Mouse (Mus musculus) stomach, postnatal 0 days (tissue): ENCODE measurements at regions not wholly inside any gene's neighbourhood (a gene's known extent, or its start where the extent isn't known, plus 50 kb on each side); places are given as distances from the start of the nearest gene placed in this dataset.

Experiments used
- ATAC-seq: fragments of 200-750 bp; cut with Nextera tagmentation; 2 replicates; pipeline ENCODE4 v1.8.0; 2017; ENCODE audit not compliant: low FRiP score, low TSS enrichment
- DNase-seq: peaks from one replicate; pipeline ENCODE4 v3.0.0-alpha.2; 2016; ENCODE audit warnings: low spot score
- H3K27ac ChIP-seq: fragments of 300-500 bp; sonication (generic); replicated peaks from 2 replicates; pipeline ENCODE4 v1.5.1; 2014; ENCODE audit warnings: mild to moderate bottlenecking, control low read depth
- H3K27me3 ChIP-seq: fragments of 300-500 bp; sonication (generic); 2 replicates; pipeline ENCODE4 v1.6.1; 2014; ENCODE audit warnings: low read length; ENCODE audit not compliant: control insufficient read depth, insufficient read depth
- H3K36me3 ChIP-seq: fragments of 300-500 bp; sonication (generic); 2 replicates; pipeline ENCODE4 v1.6.1; 2014; ENCODE audit warnings: low read length, mixed read lengths; ENCODE audit not compliant: control insufficient read depth, insufficient read depth
- H3K4me1 ChIP-seq: fragments of 300-500 bp; sonication (generic); replicated peaks from 2 replicates; pipeline ENCODE4 v1.6.1; 2014; ENCODE audit warnings: antibody characterized with exemption; ENCODE audit not compliant: control insufficient read depth, insufficient read depth
- H3K4me2 ChIP-seq: fragments of 300-500 bp; sonication (generic); replicated peaks from 2 replicates; pipeline ENCODE4 v1.6.1; 2014; ENCODE audit warnings: low read depth, mild to moderate bottlenecking, control low read depth, moderate library complexity
- H3K4me3 ChIP-seq: fragments of 300-500 bp; sonication (generic); 2 replicates; pipeline ENCODE4 v1.5.1; 2014; ENCODE audit warnings: low read depth, low read length, control low read depth
- H3K9ac ChIP-seq: fragments of 300-500 bp; sonication (generic); 2 replicates; pipeline ENCODE4 v1.6.1; 2014; ENCODE audit warnings: mild to moderate bottlenecking, low read length, control low read depth, mixed read lengths
- H3K9me3 ChIP-seq: fragments of 300-500 bp; sonication (generic); 2 replicates; pipeline ENCODE4 v1.6.1; 2016; ENCODE audit warnings: low read length; ENCODE audit not compliant: control insufficient read depth
- CTCF ChIP-seq: IDR thresholded peaks from 2 replicates; pipeline ENCODE4 v1.5.1; 2016; ENCODE audit warnings: antibody characterized with exemption, low read depth, mild to moderate bottlenecking, moderate library complexity
- EP300 ChIP-seq: optimal IDR thresholded peaks from 2 replicates; pipeline ENCODE3; 2016; ENCODE audit warnings: antibody characterized with exemption
- WGBS: fragments of 180-500 bp; shearing (Covaris S2); extraction: QIAGEN DNeasy Blood & Tissue Kit; methylation state at CpG from one replicate; pipeline ENCODE4 v1.1.7; 2014; 5-methylcytosine and 5-hydroxymethylcytosine counted together

DNA sequence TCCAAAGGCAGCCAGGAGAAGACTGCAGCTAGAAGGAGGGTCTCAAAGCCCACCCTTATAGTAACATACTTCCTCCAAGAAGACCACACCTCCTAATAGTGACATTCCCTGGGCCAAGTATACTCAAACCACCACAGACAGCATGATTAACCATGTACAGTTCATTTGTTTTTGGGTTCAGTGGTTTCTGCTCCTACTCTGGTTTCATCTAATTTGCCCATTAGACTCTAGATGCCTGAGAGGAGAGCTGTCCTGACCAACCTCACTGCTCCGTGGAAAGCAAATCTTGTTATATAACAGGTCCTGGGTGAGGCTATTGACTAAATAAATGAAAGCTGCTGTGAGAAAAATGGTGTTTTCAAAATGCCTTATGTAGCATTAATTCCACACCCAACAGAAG, 272.2 kb downstream of the Hace1 start:
- ATAC-seq, result no peak
- 71% methylated on average over 1 of the region's 1 CpGs for WGBS

DNA sequence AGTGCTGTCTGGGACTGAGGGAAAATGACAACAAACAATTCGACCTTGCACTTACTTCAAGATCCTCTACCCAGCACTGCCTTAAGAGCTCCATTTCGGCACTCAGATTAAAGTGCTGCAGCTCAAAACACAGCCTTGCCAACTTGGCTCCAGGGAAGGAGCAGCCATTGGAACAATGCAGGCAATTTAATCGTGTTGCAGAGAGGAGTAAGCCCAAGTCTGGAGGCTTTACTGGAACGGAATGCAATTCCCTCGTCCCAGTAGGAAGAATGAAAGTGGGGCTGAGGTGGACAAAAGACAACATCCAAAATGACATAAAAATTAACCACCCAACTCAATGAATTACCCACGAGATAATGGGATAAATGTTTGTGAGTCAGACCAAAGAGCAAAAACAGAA, 273.0 kb downstream of the Hace1 start:
- Histone ChIP-seq H3K27ac (no peak overlapping the region), H3K9me3 (no peaks in the 10 kb centered on the region), H3K4me3 (no peak overlapping the region), H3K36me3 (no peaks in the 10 kb centered on the region), H3K4me1 (no peaks in the 10 kb centered on the region), H3K4me2 (no peak overlapping the region), H3K27me3 (no peaks in the 10 kb centered on the region), H3K9ac (no peak overlapping the region)
- ATAC-seq (no peak), DNase-seq (no peak)
- WGBS, result 58% methylated on average over 6 of the region's 6 CpGs
- no peak for TF ChIP-seq EP300
- TF ChIP-seq CTCF, result no peak

More for the DNA sequence above, 272.2 kb downstream of the Hace1 start:
- Histone ChIP-seq H3K36me3 (no peaks in the 10 kb centered on the region), H3K27ac (no peak overlapping the region), H3K4me3 (no peak overlapping the region), H3K9me3 (no peaks in the 10 kb centered on the region), H3K27me3 (no peaks in the 10 kb centered on the region), H3K4me2 (no peak overlapping the region), H3K9ac (no peak overlapping the region), H3K4me1 (no peaks in the 10 kb centered on the region)
- no peak for TF ChIP-seq CTCF
- TF ChIP-seq EP300, result no peak
- no peak for DNase-seq

DNA sequence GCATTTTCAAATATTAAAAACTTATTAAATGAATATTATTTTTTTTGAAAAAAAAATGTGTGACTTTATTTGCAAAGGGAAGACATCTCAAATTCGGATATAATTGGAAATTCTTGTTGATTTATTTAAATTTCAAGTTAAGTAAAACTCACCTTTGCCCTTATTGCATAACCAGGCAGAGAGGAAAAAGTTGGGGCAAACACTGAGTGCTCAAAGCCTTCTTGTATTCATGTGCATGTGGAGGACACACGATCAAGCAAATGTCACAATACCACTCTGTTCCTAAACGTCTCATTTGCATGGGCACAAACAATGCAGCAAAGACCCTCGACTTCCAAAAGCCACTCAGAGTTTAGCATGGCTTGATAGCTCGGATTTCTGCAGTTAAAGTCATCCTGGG, 275.1 kb downstream of the Hace1 start:
- 66% methylated on average over 5 of the region's 5 CpGs for whole genome bisulfite sequencing
- no peak for DNase-seq
- Histone ChIP-seq H3K27ac (no peak overlapping the region), H3K9me3 (no peaks in the 10 kb centered on the region), H3K36me3 (no peaks in the 10 kb centered on the region), H3K4me1 (no peaks in the 10 kb centered on the region), H3K4me3 (no peak overlapping the region), H3K9ac (no peak overlapping the region), H3K27me3 (no peaks in the 10 kb centered on the region), H3K4me2 (no peak overlapping the region)
- TF ChIP-seq EP300, result no peak
- no peak for TF ChIP-seq CTCF
- no peak for ATAC-seq

DNA sequence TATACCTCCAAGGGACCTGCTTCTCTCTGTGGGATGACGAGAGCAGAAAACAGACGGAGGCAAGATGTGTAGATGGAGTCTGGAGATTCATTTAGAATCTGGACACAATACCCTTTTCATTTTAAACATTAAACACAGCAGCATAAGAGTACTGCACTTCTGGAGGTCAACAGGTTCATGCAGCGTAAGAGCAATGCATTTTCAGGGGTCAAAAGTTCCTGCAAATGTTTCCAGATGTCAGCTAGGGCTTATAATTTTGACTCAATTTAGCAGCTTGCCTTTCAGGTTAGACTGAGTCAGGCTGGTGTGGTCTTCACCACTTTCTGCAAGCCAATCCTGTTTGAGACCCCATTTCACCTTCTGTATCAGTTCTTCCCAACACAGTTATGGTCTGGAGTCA, 277.9 kb downstream of the Hace1 start:
- ATAC-seq (no peak), DNase-seq (no peak)
- no peaks in the 10 kb centered on the region for H3K9me3 ChIP-seq
- H3K4me3 ChIP-seq, result no peak overlapping the region
- H3K9ac ChIP-seq, result no peak overlapping the region
- no peak for TF ChIP-seq CTCF
- no peak for TF ChIP-seq EP300
- no peaks in the 10 kb centered on the region for H3K4me1 ChIP-seq
- H3K27me3 ChIP-seq, result no peaks in the 10 kb centered on the region
- no peak overlapping the region for H3K27ac ChIP-seq
- 55% methylated on average over 3 of the region's 3 CpGs for WGBS
- H3K36me3 ChIP-seq, result no peaks in the 10 kb centered on the region
- no peak overlapping the region for H3K4me2 ChIP-seq

DNA sequence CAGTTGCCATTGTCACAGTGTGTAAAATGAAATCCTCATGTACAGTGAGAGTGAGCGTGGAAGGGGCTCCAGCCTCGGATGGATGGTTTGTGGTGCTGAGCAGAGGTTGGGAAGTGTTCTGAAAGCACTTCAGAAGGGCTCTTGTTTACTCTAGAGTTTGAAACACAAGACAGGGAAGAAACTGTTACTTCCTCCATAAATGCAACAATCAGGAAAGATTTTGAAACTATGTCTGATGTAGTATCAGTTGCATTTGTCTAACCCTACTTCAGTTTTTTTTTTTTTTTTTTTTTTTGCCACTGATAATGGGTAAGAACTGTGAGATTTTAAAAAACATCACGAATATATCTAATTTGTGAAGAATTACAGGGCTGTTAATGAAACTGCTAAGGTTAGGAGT, 281.5 kb downstream of the Hace1 start:
- Histone ChIP-seq H3K9me3 (no peaks in the 10 kb centered on the region), H3K27ac (no peak overlapping the region), H3K4me2 (no peak overlapping the region), H3K4me1 (no peaks in the 10 kb centered on the region), H3K9ac (no peak overlapping the region), H3K36me3 (no peaks in the 10 kb centered on the region), H3K4me3 (no peak overlapping the region), H3K27me3 (no peaks in the 10 kb centered on the region)
- DNase-seq, result no peak
- ATAC-seq, result no peak
- no peak for TF ChIP-seq CTCF
- no peak for TF ChIP-seq EP300
- WGBS, result 56% methylated on average over 3 of the region's 3 CpGs

DNA sequence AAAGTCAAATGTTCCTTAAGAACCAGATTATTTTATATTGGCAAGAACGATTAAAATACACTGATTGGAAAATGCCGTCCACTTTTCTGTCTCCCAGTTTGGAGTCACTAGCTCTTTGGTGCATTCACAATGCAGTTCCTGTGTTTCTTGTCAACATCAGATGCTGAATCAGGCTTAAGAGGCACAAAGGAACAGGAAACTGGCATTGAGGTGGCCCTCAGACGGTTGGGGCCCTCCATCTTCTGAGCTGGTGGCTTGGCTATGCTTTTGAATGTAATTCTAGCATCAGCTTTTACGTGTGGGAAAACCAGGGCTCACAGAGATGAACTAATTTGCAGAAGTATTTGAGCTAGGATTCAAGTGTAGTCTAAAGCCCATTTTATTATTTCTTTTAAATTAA, 282.3 kb downstream of the Hace1 start:
- Histone ChIP-seq H3K4me1 (no peaks in the 10 kb centered on the region), H3K4me2 (no peak overlapping the region), H3K9ac (no peak overlapping the region), H3K4me3 (no peak overlapping the region), H3K27ac (no peak overlapping the region), H3K36me3 (no peaks in the 10 kb centered on the region), H3K27me3 (no peaks in the 10 kb centered on the region), H3K9me3 (no peaks in the 10 kb centered on the region)
- ATAC-seq (no peak), DNase-seq (no peak)
- TF ChIP-seq CTCF (no peak), EP300 (no peak)
- WGBS, result 72% methylated on average over 4 of the region's 4 CpGs
